Mouse (Mus musculus) common myeloid progenitor, adult 5-6 weeks (primary cell): ENCODE data around the gene Tet2. TPM values are rescaled to one million over a fixed set of nuclear protein-coding genes. Genes with fewer than 3 reads are reported as not detected.
"Not testable (repeated sequence)": the region's sequence is repeated elsewhere in the genome, so short reads cannot be mapped to it uniquely, and the experiment has no call there.

Experiments
- ATAC-seq: replicated peaks from 2 replicates; pipeline ENCODE4 v1.8.0; 2016; ENCODE audit warnings: low read depth, mild to moderate bottlenecking, moderate TSS enrichment, inconsistent platforms; ENCODE audit not compliant: poor library complexity, severe bottlenecking
- total RNA-seq: library from RNA; stranded (forward); fragments of 200-1000, 187-1606 nt; gene quantifications from 2 replicates; pipeline ENCODE4 v1.2.3, GENCODE M21; 2017

Tet2 gene
- 42.6 and 51.5 TPM in 2 replicates for total RNA-seq

- peak; percentile 53 for ATAC-seq
These were observed at the start of gene Tet2 for GRCm38 (mm10) chr3:133544551-133545303. Gene Tet2 (minus strand): TSS chr3:133545139.

- not testable (repeated sequence) for ATAC-seq
These were observed 48.1 kb upstream of the Tet2 start for GRCm38 (mm10) chr3:133592995-133593394.

- no peak for ATAC-seq
These were observed 45.7 kb upstream of the Tet2 start for GRCm38 (mm10) chr3:133590506-133591152.

GRCm38 (mm10) chr3:133585010-133585409 lies 40.1 kb upstream of the Tet2 start:
- peak; percentile 33 for ATAC-seq

- peak; percentile 36 for ATAC-seq
These were observed 38.6 kb upstream of the Tet2 start for GRCm38 (mm10) chr3:133583411-133584025.

- peak; percentile 86 for ATAC-seq
These were observed 38.0 kb upstream of the Tet2 start for GRCm38 (mm10) chr3:133582969-133583368.

GRCm38 (mm10) chr3:133582096-133582495 lies 37.2 kb upstream of the Tet2 start:
- no peak for ATAC-seq

GRCm38 (mm10) chr3:133581541-133581940 lies 36.6 kb upstream of the Tet2 start:
- no peak for ATAC-seq

- ATAC-seq, result no peak
These were observed 34.7 kb upstream of the Tet2 start for GRCm38 (mm10) chr3:133579671-133580070.

- ATAC-seq, result no peak
These were observed 34.2 kb upstream of the Tet2 start for GRCm38 (mm10) chr3:133579140-133579539.

- ATAC-seq, result peak; percentile 34; the same call in 1 of the 2 replicates
These were observed 30.0 kb upstream of the Tet2 start for GRCm38 (mm10) chr3:133574969-133575368.

- no peak for ATAC-seq
These were observed 27.0 kb upstream of the Tet2 start for GRCm38 (mm10) chr3:133571961-133572360.

GRCm38 (mm10) chr3:133563503-133564205 lies 18.7 kb upstream of the Tet2 start:
- ATAC-seq, result peak; percentile 93

- no peak for ATAC-seq
These were observed 14.6 kb upstream of the Tet2 start for GRCm38 (mm10) chr3:133559413-133560114.

- ATAC-seq, result peak; percentile 57
These were observed 12.7 kb upstream of the Tet2 start for GRCm38 (mm10) chr3:133557602-133558001.

- no peak for ATAC-seq
These were observed 12.2 kb upstream of the Tet2 start for GRCm38 (mm10) chr3:133557154-133557553.

- ATAC-seq, result no peak
These were observed 10.4 kb upstream of the Tet2 start for GRCm38 (mm10) chr3:133555378-133555777.

- ATAC-seq, result no peak
These were observed 9.7 kb upstream of the Tet2 start for GRCm38 (mm10) chr3:133554552-133555067.

- no peak for ATAC-seq
These were observed 9.2 kb upstream of the Tet2 start for GRCm38 (mm10) chr3:133554092-133554491.

GRCm38 (mm10) chr3:133551941-133552340 lies 7.0 kb upstream of the Tet2 start:
- no peak for ATAC-seq
